Mouse (Mus musculus): ENCODE measurements around the gene Crkl. TPM values are rescaled to one million over a fixed set of nuclear protein-coding genes. Genes with fewer than 3 reads are reported as not detected.

The Crkl gene
- polyA plus RNA-seq, 1 experiment from 2014 or later: 29.9 TPM

DNA sequence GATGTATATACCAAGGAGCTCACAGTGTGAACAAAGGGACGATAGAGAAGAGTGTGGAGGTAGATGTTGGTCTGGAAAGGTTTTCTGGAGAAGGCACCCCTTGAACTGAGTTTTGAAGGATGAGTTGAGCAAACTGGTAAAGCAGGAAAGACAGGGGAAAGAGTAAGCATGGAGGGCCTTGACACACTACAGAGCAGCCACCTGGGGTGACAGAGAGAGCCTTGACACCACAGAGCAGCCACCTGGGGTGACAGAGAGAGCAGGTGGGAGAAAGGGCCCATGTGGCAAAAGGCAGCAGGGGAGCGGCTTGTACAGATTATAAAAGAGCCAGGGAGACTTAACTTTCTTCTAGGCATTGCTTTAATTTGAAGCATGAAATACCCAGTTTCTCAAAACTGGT is 23.0 kb downstream of the Crkl start:
- no peak overlapping the region for H3K4me2 ChIP-seq (replicated peaks; ENCODE audit: low read depth)
- no peaks in the 10 kb centered on the region for H3K9me3 ChIP-seq (ENCODE audit: control insufficient read depth)
- no peak overlapping the region for H3K9ac ChIP-seq (ENCODE audit: low read depth, low read length)
- 74% methylated on average over 2 of the region's 2 CpGs for whole genome bisulfite sequencing
- H3K27me3 ChIP-seq (replicated peaks; ENCODE audit: control insufficient read depth, insufficient read depth, low read length): no peaks in the 10 kb centered on the region
- TF ChIP-seq CTCF (IDR thresholded peaks at IDR 0.05; ENCODE audit: low read depth): no peak
- H3K36me3 ChIP-seq (ENCODE audit: control insufficient read depth, insufficient read depth): peaks cover 18% of the 10 kb centered on the region
- no peak overlapping the region for H3K27ac ChIP-seq (ENCODE audit: low read depth, low read length)
- H3K4me1 ChIP-seq (replicated peaks; ENCODE audit: control insufficient read depth, insufficient read depth, low read length): no peaks in the 10 kb centered on the region
- ATAC-seq: no peak
- H3K4me3 ChIP-seq (ENCODE audit: low read depth, low read length): no peak overlapping the region

DNA sequence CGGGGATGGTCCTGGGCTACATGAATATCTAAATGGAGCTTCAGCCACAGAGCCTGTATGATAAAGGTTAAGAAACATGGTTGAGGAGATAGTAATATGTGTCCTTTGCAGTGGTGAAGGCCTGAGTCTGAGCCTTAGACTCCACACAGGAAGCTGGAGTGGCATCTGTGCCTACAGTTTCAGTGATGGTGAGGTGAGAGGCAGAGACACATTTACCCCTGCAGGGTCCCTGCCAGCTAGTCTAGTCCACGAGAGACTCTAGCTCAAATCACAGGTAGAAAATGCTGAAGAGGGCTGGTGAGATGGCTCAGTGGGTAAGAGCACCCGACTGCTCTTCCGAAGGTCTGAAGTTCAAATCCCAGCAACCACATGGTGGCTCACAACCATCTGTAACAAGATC is 23.5 kb downstream of the Crkl start:
- Histone ChIP-seq H3K4me1 (replicated peaks; ENCODE audit: control insufficient read depth, insufficient read depth, low read length) (no peaks in the 10 kb centered on the region), H3K9ac (ENCODE audit: low read depth, low read length) (no peak overlapping the region), H3K9me3 (ENCODE audit: control insufficient read depth) (no peaks in the 10 kb centered on the region), H3K4me2 (replicated peaks; ENCODE audit: low read depth) (no peak overlapping the region), H3K27me3 (replicated peaks; ENCODE audit: control insufficient read depth, insufficient read depth, low read length) (no peaks in the 10 kb centered on the region), H3K27ac (ENCODE audit: low read depth, low read length) (no peak overlapping the region), H3K36me3 (ENCODE audit: control insufficient read depth, insufficient read depth) (peaks cover 13% of the 10 kb centered on the region), H3K4me3 (ENCODE audit: low read depth, low read length) (no peak overlapping the region)
- no peak for TF ChIP-seq CTCF (IDR thresholded peaks at IDR 0.05; ENCODE audit: low read depth)
- WGBS: 92% methylated on average over 4 of the region's 4 CpGs
- no peak for ATAC-seq

DNA sequence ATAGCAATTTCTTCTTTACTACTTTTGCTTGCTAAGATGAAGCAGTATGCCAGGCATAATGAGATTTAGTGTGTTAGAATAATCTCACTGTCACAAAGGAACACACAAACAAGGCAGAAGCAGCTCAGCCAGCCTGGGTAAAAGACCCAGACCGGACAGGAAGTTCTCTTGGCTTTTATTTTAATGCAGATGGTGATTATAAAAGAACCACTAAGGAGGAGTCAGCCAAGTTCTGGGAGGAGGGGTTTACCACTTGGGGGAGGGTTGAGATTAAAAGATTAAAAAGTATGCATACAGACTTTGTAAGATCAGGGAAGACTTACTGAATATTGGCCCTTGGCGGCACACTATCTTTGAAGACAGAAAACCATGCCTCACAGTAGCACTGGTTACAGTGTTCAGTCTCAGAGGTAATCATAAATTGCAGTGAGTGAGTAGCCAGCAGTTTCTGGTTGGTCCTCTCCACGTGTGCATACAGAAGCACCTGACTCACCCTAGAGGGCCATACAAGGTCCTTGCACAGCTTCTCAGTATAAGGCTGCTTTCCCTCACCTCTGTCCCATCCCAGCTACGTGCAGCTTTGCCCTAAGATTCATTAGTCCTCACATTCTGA is 26.6 kb downstream of the Crkl start:
- no peaks in the 10 kb centered on the region for H3K27me3 ChIP-seq (replicated peaks; ENCODE audit: control insufficient read depth, insufficient read depth, low read length)
- no peaks in the 10 kb centered on the region for H3K9me3 ChIP-seq (ENCODE audit: control insufficient read depth)
- no peak overlapping the region for H3K9ac ChIP-seq (ENCODE audit: low read depth, low read length)
- H3K27ac ChIP-seq (ENCODE audit: low read depth, low read length): no peak overlapping the region
- no peak for TF ChIP-seq CTCF (IDR thresholded peaks at IDR 0.05; ENCODE audit: low read depth)
- H3K4me1 ChIP-seq (replicated peaks; ENCODE audit: control insufficient read depth, insufficient read depth, low read length): no peaks in the 10 kb centered on the region
- ATAC-seq: no peak
- H3K36me3 ChIP-seq (ENCODE audit: control insufficient read depth, insufficient read depth): peaks cover 10% of the 10 kb centered on the region
- WGBS: 67% methylated on average over 4 of the region's 4 CpGs
- no peak overlapping the region for H3K4me3 ChIP-seq (ENCODE audit: low read depth, low read length)
- no peak overlapping the region for H3K4me2 ChIP-seq (replicated peaks; ENCODE audit: low read depth)

DNA sequence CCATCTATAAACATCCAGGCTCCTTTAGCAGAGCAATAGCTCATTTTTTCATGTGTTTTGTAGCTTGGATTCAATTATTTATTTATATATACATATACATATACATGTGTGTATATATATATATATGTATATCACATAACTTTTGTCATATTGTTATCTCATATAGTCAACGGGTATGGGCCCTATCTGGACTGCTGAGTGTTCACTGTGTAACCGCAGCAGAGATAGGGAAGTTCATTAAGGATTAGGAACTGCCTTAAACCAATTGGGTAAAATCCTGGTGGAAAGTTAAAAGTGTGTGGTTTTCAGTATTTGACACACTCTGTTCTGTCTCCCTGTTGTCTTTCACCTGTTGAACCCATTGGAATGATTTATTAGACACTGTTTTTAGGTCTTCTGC is 29.7 kb downstream of the Crkl start:
- Histone ChIP-seq H3K36me3 (ENCODE audit: control insufficient read depth, insufficient read depth) (peaks cover 29% of the 10 kb centered on the region), H3K9me3 (ENCODE audit: control insufficient read depth) (no peaks in the 10 kb centered on the region), H3K9ac (ENCODE audit: low read depth, low read length) (no peak overlapping the region), H3K27ac (ENCODE audit: low read depth, low read length) (no peak overlapping the region), H3K27me3 (replicated peaks; ENCODE audit: control insufficient read depth, insufficient read depth, low read length) (no peaks in the 10 kb centered on the region), H3K4me1 (replicated peaks; ENCODE audit: control insufficient read depth, insufficient read depth, low read length) (peaks cover 3% of the 10 kb centered on the region; the same call in 1 of the 2 replicates), H3K4me3 (ENCODE audit: low read depth, low read length) (no peak overlapping the region), H3K4me2 (replicated peaks; ENCODE audit: low read depth) (no peak overlapping the region)
- WGBS: 61% methylated on average over 2 of the region's 2 CpGs
- no peak for TF ChIP-seq CTCF (IDR thresholded peaks at IDR 0.05; ENCODE audit: low read depth)
- no peak for ATAC-seq

DNA sequence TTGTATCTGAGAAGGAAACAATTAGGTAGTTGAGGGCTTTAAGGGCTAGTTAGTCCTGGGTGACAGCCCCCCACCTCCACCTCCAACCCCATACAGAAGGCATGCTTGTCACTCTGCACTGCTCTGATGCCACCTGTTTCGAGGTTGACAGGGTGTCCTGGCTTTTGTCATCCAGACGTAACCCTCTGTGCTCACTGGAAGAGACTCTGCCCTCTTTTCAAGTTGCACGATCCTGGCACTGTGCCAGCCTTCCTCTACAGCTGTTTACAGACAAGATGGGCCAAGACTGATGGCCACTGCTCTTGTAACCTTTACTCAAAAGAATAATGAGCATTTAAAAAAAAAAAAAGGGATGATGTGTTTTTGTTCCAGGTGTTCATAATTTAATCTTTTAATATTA is 34.7 kb downstream of the Crkl start:
- WGBS: 9% methylated on average over 3 of the region's 3 CpGs
- Histone ChIP-seq H3K4me3 (ENCODE audit: low read depth, low read length) (no peak overlapping the region), H3K27me3 (replicated peaks; ENCODE audit: control insufficient read depth, insufficient read depth, low read length) (0 out of 2 replicates have a peak, but pooled peaks cover 5% of the 10 kb centered on the region), H3K9ac (ENCODE audit: low read depth, low read length) (no peak overlapping the region), H3K36me3 (ENCODE audit: control insufficient read depth, insufficient read depth) (peaks cover 43% of the 10 kb centered on the region), H3K27ac (ENCODE audit: low read depth, low read length) (no peak overlapping the region), H3K4me1 (replicated peaks; ENCODE audit: control insufficient read depth, insufficient read depth, low read length) (peaks cover 4% of the 10 kb centered on the region; the same call in 1 of the 2 replicates), H3K9me3 (ENCODE audit: control insufficient read depth) (no peaks in the 10 kb centered on the region), H3K4me2 (replicated peaks; ENCODE audit: low read depth) (no peak overlapping the region)
- no peak for ATAC-seq
- no peak for TF ChIP-seq CTCF (IDR thresholded peaks at IDR 0.05; ENCODE audit: low read depth)

DNA sequence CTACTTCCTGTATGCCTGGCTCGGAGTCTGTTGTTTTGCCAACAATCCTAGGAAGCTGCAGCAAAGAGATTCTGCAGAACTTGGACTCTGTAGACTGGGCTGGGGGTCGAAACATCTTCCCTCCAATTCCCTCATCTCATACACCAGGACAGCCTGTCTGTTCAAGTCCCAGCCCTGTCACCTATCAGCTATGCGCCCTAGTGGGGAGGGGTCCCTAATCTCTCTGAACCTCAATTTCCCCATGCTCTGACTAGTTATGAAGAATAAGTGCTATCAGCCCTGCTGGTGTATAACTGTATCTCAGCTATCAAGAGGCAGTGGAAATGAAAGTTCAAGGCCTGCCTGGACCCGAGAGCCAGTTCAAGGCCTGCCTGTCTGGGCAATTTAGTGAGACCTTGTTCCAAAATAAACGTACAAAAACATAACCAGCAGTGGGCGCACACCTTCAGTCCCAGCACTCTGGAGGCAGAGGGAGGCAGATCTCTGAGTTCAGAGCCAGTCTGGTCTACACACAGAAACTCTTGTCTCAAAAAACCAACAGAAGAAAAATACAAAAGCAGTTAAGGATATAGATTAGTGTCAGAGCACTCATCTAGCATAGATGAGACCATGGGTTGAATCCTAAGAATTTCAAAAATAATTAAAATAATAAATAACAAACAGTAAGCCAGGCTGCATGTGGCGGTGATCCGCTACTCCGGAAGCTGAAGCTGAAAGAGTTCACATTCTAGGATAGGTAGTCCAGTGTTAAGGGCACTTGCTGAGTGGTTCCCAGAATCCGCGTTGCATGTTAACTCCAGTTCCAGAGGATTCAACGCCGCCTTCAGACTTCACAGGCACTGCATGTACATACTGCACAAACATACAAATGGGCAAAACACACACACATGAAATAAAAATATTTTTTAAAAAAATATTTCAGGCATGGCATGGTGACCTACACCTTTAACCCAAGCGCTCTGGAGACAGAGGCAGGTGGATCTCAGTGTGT is 37.0 kb downstream of the Crkl start:
- H3K4me3 ChIP-seq (ENCODE audit: low read depth, low read length): peak overlapping the region; percentile 50
- H3K4me1 ChIP-seq (replicated peaks; ENCODE audit: control insufficient read depth, insufficient read depth, low read length): peaks cover 4% of the 10 kb centered on the region; the same call in 1 of the 2 replicates
- no peak overlapping the region; the same call in 1 of the 2 replicates for H3K9ac ChIP-seq (ENCODE audit: low read depth, low read length)
- peak; percentile 61 for TF ChIP-seq CTCF (IDR thresholded peaks at IDR 0.05; ENCODE audit: low read depth)
- no peaks in the 10 kb centered on the region for H3K9me3 ChIP-seq (ENCODE audit: control insufficient read depth)
- no peak for ATAC-seq
- 44% methylated on average over 14 of the region's 14 CpGs for WGBS
- no peak overlapping the region for H3K27ac ChIP-seq (ENCODE audit: low read depth, low read length)
- H3K4me2 ChIP-seq (replicated peaks; ENCODE audit: low read depth): peak overlapping the region; percentile 95
- H3K36me3 ChIP-seq (ENCODE audit: control insufficient read depth, insufficient read depth): peaks cover 29% of the 10 kb centered on the region
- 0 out of 2 replicates have a peak, but pooled peaks cover 5% of the 10 kb centered on the region for H3K27me3 ChIP-seq (replicated peaks; ENCODE audit: control insufficient read depth, insufficient read depth, low read length)

Measured in intestine, postnatal 0 days (tissue).